ENCODE assay signal across 9 mouse cellular contexts in genomic region chr19:5406531-5407126, GRCm38 (mm10). TPM values are rescaled to one million over a fixed set of nuclear protein-coding genes. Genes with fewer than 3 reads are reported as not detected.
DNase-seq lines count a peak whose midpoint lies in the region; ATAC-seq lines count a peak whose summit lies in the region.
"Not testable (repeated sequence)": the region's sequence is repeated elsewhere in the genome, so short reads cannot be mapped to it uniquely, and the experiment has no call there.
"Had no signal": no experiment of that assay in that cellular context is flagged by ENCODE, and none has a peak within 500 bp of the region (broad histone marks: within the 10 kb centered on the region; RNA-seq: fewer than 3 reads in every experiment).

No protein-coding gene starts in this region.

- not testable (repeated sequence) for H3K27me3 ChIP-seq in embryonic facial prominence, embryonic 11.5 days (ENCODE audit: control insufficient read depth, insufficient read depth, low read length); limb, embryonic 10.5 days (ENCODE audit: low read depth, poor library complexity, severe bottlenecking)

- peak; percentile 66 for ATAC-seq in embryonic facial prominence, embryonic 11.5 days (replicated peaks; ENCODE audit: insufficient number of reproducible peaks, low FRiP score, low TSS enrichment, low read depth)
- ATAC-seq in inflammation-experienced regulatory T-cells, adult 6 months, result peak; percentile 52

- peak overlapping the region; percentile 73 for H3K4me2 ChIP-seq in embryonic facial prominence, embryonic 11.5 days (ENCODE audit: low read depth, low read length)

- not testable (repeated sequence) for H3K79me2 ChIP-seq in macrophage (ENCODE audit: inconsistent target)

- H3K9me3 ChIP-seq in embryonic facial prominence, embryonic 11.5 days (replicated peaks; ENCODE audit: control insufficient read depth, low read length); limb, embryonic 10.5 days (replicated peaks): not testable (repeated sequence)

- peak overlapping the region; percentile 58 for H3K4me3 ChIP-seq in embryonic facial prominence, embryonic 11.5 days (ENCODE audit: low read depth, low read length)
- H3K4me3 ChIP-seq in limb, embryonic 10.5 days, result peak overlapping the region; percentile 61
- H3K4me3 ChIP-seq in macrophage (ENCODE audit: inconsistent target), result peak overlapping the region; percentile 84

- H3K9ac ChIP-seq in embryonic facial prominence, embryonic 11.5 days (replicated peaks; ENCODE audit: low read length), result peak overlapping the region; percentile 73

- H3K36me3 ChIP-seq in embryonic facial prominence, embryonic 11.5 days (replicated peaks; ENCODE audit: control insufficient read depth, insufficient read depth, low read depth, low read length); limb, embryonic 10.5 days; macrophage (ENCODE audit: inconsistent target): not testable (repeated sequence)

- H3K27ac ChIP-seq in embryonic facial prominence, embryonic 11.5 days (replicated peaks; ENCODE audit: low read depth, low read length), result peak overlapping the region; percentile 75
- H3K27ac ChIP-seq in limb, embryonic 10.5 days, result peak overlapping the region; percentile 90
- peak overlapping the region; percentile 92 for H3K27ac ChIP-seq in macrophage

- H3K4me1 ChIP-seq in embryonic facial prominence, embryonic 11.5 days (ENCODE audit: control insufficient read depth, insufficient read depth, low read length), result not testable (repeated sequence)
- H3K4me1 ChIP-seq in limb, embryonic 10.5 days, result peaks cover 23% of the 10 kb centered on the region

- WGBS in embryonic facial prominence, embryonic 11.5 days, result 14% methylated on average over 21 of the region's 25 CpGs
- WGBS in limb, embryonic 10.5 days, result 11% methylated on average over 25 of the region's 25 CpGs
- WGBS in macrophage (ENCODE audit: missing documents), result 16% methylated on average over 17 of the region's 25 CpGs

- DNase-seq in adrenal gland, postnatal 14 days, result peak; percentile 63
- peak; percentile 55 for DNase-seq in embryonic facial prominence, embryonic 11.5 days (ENCODE audit: low spot score)
- DNase-seq in heart, adult 18-20 months, result peak; percentile 65 to 74
- peak; percentile 65 for DNase-seq in limb, embryonic 10.5 days (ENCODE audit: low spot score)
- DNase-seq in ovary, adult 18-20 months (ENCODE audit: low spot score), result peak; percentile 57
- peak; percentile 62 for DNase-seq in yolk sac, embryonic 10.5 days (ENCODE audit: low spot score)

RNA-seq across cellular contexts. Expression of gene Tsga10ip, which starts 4.3 kb away (rescaled TPM):
- total RNA-seq in adrenal gland, postnatal 14 days (2021), result not detected in 2 replicates
- 0.15 and 0.36 TPM in 2 replicates for polyA plus RNA-seq in embryonic facial prominence, embryonic 11.5 days (2014; fragmentation: Nextera tagmentation; extraction: Ambion mirVana)
- under 1 TPM in 1 of 2 experiments, not detected in 1; 0.59 TPM for total RNA-seq in heart, adult 18-20 months (2021)
- not detected for polyA plus RNA-seq in inflammation-experienced regulatory T-cells, adult 6 months (2017; shearing (Covaris generic))
- not detected in 2 replicates for polyA plus RNA-seq in limb, embryonic 10.5 days (2016; fragmentation: Nextera tagmentation; extraction: Ambion mirVana)
- total RNA-seq in macrophage (2018; cell fraction: chromatin; rRNA removed), result not detected
- total RNA-seq in macrophage (2018; cell fraction: cytosol; rRNA removed), result not detected
- not detected for total RNA-seq in macrophage (2018; cell fraction: nucleus; rRNA removed)
- polyA plus RNA-seq in macrophage (2018), result not detected in 3 replicates
- total RNA-seq: heart, postnatal 10 days had no signal

RNA-seq across cellular contexts. Expression of gene Sart1, which starts 18.1 kb away (rescaled TPM):
- 73.0 and 75.7 TPM in 2 replicates for total RNA-seq in adrenal gland, postnatal 14 days (2021)
- polyA plus RNA-seq in embryonic facial prominence, embryonic 11.5 days (2014; fragmentation: Nextera tagmentation; extraction: Ambion mirVana), result 72.9 and 76.1 TPM in 2 replicates
- 10 to 100 TPM; 47.8 to 48.1 TPM for total RNA-seq in heart, adult 18-20 months (2021)
- polyA plus RNA-seq in inflammation-experienced regulatory T-cells, adult 6 months (2017; shearing (Covaris generic)), result 10 to 100 TPM; 20.3 to 38.4 (median 27.8) TPM
- polyA plus RNA-seq in limb, embryonic 10.5 days (2016; fragmentation: Nextera tagmentation; extraction: Ambion mirVana), result 103 and 111 TPM in 2 replicates
- total RNA-seq in macrophage (2018; cell fraction: chromatin; rRNA removed), result 100 to 1,000 TPM in 14 of 26 experiments, 10 to 100 TPM in 12; 52.8 to 244 (median 105) TPM
- 10 to 100 TPM; 30.0 to 51.4 (median 42.0) TPM for total RNA-seq in macrophage (2018; cell fraction: cytosol; rRNA removed)
- 100 to 1,000 TPM in 2 of 26 experiments, 10 to 100 TPM in 24; 44.6 to 130 (median 71.7) TPM for total RNA-seq in macrophage (2018; cell fraction: nucleus; rRNA removed)
- polyA plus RNA-seq in macrophage (2018), result 31.4 to 48.9 TPM (median 32.4 TPM) in 3 replicates

RNA-seq across cellular contexts. Expression of gene Drap1, which starts 18.1 kb away (rescaled TPM):
- 210 and 236 TPM in 2 replicates for total RNA-seq in adrenal gland, postnatal 14 days (2021)
- 204 and 213 TPM in 2 replicates for polyA plus RNA-seq in embryonic facial prominence, embryonic 11.5 days (2014; fragmentation: Nextera tagmentation; extraction: Ambion mirVana)
- 100 to 1,000 TPM; 301 to 320 TPM for total RNA-seq in heart, adult 18-20 months (2021)
- 10 to 100 TPM; 43.1 to 54.2 (median 47.1) TPM for polyA plus RNA-seq in inflammation-experienced regulatory T-cells, adult 6 months (2017; shearing (Covaris generic))
- 224 and 246 TPM in 2 replicates for polyA plus RNA-seq in limb, embryonic 10.5 days (2016; fragmentation: Nextera tagmentation; extraction: Ambion mirVana)
- 10 to 100 TPM; 12.7 to 72.1 (median 42.4) TPM for total RNA-seq in macrophage (2018; cell fraction: chromatin; rRNA removed)
- total RNA-seq in macrophage (2018; cell fraction: cytosol; rRNA removed), result 100 to 1,000 TPM; 135 to 197 (median 175) TPM
- total RNA-seq in macrophage (2018; cell fraction: nucleus; rRNA removed), result 100 to 1,000 TPM in 1 of 26 experiments, 10 to 100 TPM in 25; 36.9 to 107 (median 65.4) TPM
- 147 to 170 TPM (median 156 TPM) in 3 replicates for polyA plus RNA-seq in macrophage (2018)

RNA-seq across cellular contexts. Expression of gene AI837181, which starts 18.3 kb away (rescaled TPM):
- 36.8 and 45.1 TPM in 2 replicates for total RNA-seq in adrenal gland, postnatal 14 days (2021)
- 33.2 and 36.7 TPM in 2 replicates for polyA plus RNA-seq in embryonic facial prominence, embryonic 11.5 days (2014; fragmentation: Nextera tagmentation; extraction: Ambion mirVana)
- 10 to 100 TPM; 32.1 to 38.3 TPM for total RNA-seq in heart, adult 18-20 months (2021)
- polyA plus RNA-seq in inflammation-experienced regulatory T-cells, adult 6 months (2017; shearing (Covaris generic)), result 10 to 100 TPM; 14.5 to 28.0 (median 21.2) TPM
- polyA plus RNA-seq in limb, embryonic 10.5 days (2016; fragmentation: Nextera tagmentation; extraction: Ambion mirVana), result 59.7 and 68.8 TPM in 2 replicates
- 10 to 100 TPM in 18 of 26 experiments, 1 to 10 TPM in 8; 2.8 to 30.2 (median 17.1) TPM for total RNA-seq in macrophage (2018; cell fraction: chromatin; rRNA removed)
- total RNA-seq in macrophage (2018; cell fraction: cytosol; rRNA removed), result 10 to 100 TPM; 22.2 to 65.9 (median 50.0) TPM
- 10 to 100 TPM in 25 of 26 experiments, 1 to 10 TPM in 1; 8.9 to 75.2 (median 41.5) TPM for total RNA-seq in macrophage (2018; cell fraction: nucleus; rRNA removed)
- 28.7 to 55.4 TPM (median 29.9 TPM) in 3 replicates for polyA plus RNA-seq in macrophage (2018)

RNA-seq across cellular contexts. Expression of gene Banf1, which starts 39.7 kb away (rescaled TPM):
- total RNA-seq in adrenal gland, postnatal 14 days (2021), result 144 and 153 TPM in 2 replicates
- 464 and 487 TPM in 2 replicates for polyA plus RNA-seq in embryonic facial prominence, embryonic 11.5 days (2014; fragmentation: Nextera tagmentation; extraction: Ambion mirVana)
- total RNA-seq in heart, adult 18-20 months (2021), result 100 to 1,000 TPM; 121 to 125 TPM
- polyA plus RNA-seq in inflammation-experienced regulatory T-cells, adult 6 months (2017; shearing (Covaris generic)), result 100 to 1,000 TPM; 233 to 353 (median 259) TPM
- 607 and 678 TPM in 2 replicates for polyA plus RNA-seq in limb, embryonic 10.5 days (2016; fragmentation: Nextera tagmentation; extraction: Ambion mirVana)
- total RNA-seq in macrophage (2018; cell fraction: chromatin; rRNA removed), result 1 to 10 TPM in 25 of 26 experiments, not detected in 1; 1.4 to 6.7 (median 2.6) TPM
- total RNA-seq in macrophage (2018; cell fraction: cytosol; rRNA removed), result 10 to 100 TPM; 50.8 to 78.1 (median 67.8) TPM
- 10 to 100 TPM in 21 of 26 experiments, 1 to 10 TPM in 5; 6.9 to 42.3 (median 17.3) TPM for total RNA-seq in macrophage (2018; cell fraction: nucleus; rRNA removed)
- polyA plus RNA-seq in macrophage (2018), result 43.3 to 113 TPM (median 54.5 TPM) in 3 replicates

Comparison
In these comparisons a context has a peak if more than half of its experiments do, and no peak if none do; other contexts are left out.
1. Peak in every context shown above with its lines: DNase-seq, ATAC-seq, H3K4me3 ChIP-seq and H3K27ac ChIP-seq.